Mouse (Mus musculus): ENCODE measurements around the gene Gm21304. TPM values are rescaled to one million over a fixed set of nuclear protein-coding genes. Genes with fewer than 3 reads are reported as not detected.

Gene Gm21304
- polyA plus RNA-seq, 1 experiment, result not detected

DNA sequence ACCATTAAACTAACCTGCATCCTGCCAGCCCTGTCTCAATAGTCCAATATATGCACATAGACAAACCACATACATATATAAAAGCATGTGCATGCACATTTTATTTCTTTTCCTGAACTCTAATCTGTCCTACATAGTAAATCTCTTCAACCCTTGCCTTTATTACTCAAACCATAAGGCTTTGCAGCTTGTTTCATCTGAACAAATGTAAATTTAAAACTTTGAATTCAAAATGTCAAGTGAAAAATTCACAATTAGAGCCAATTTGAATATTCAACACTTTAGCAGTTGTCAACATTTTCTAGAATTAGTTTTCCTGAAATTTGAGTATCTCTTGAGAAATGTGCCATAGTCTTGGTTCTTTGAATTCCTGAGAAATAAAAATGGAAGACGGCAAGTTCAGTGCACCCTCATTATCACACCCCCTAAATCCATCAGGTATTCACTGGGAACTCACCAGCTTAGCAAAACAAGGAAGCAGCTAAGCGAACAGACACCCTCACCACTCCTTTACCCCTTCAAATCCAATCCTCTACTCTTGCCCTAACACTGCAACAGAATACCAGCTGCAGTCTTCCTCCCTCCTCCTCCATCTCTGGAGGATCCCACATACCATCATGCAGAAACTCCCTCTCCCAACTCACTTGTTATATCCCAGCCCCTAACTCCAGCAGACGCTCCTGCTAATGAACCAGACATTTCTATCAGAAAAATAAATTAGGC, 42.1 kb downstream of the Gm21304 start:
- Histone ChIP-seq H3K4me1 (ENCODE audit: control insufficient read depth, insufficient read depth, insufficient read length, low read length) (no peaks in the 10 kb centered on the region), H3K27me3 (ENCODE audit: control insufficient read depth, insufficient read depth, low read length) (no peaks in the 10 kb centered on the region), H3K4me3 (ENCODE audit: low read depth, low read length) (no peak overlapping the region), H3K36me3 (ENCODE audit: control insufficient read depth, insufficient read depth, low read length) (no peaks in the 10 kb centered on the region), H3K27ac (ENCODE audit: insufficient read depth, low read depth, low read length) (no peak overlapping the region)
- no peak for TF ChIP-seq CTCF (IDR thresholded peaks at IDR 0.05; ENCODE audit: extremely low read depth, insufficient read length, insufficient replicate concordance, low read depth, low read length)
- no peak for TF ChIP-seq POLR2A (IDR thresholded peaks at IDR 0.05; ENCODE audit: low read depth, low read length)
- WGBS, result 78% methylated on average over 3 of the region's 3 CpGs

DNA sequence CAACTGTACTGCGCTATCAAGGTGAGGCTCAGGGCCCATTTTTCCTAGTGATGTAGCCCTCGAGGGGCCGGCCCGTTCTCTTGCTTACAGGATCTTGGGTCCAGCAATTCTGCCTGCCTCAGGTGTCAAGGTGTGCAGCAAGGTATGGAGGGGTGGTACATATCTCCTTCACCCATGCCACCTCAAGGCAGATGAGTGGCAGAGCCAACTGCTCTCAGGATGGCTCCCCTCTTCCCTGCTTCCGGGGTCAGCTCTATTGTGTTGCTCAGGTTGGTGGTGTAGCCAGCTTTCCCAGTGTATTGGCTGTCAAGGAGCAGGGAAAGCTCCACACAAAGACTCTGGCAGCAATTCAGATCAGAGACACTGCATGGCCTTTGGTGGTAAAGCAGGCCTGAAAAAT, 46.2 kb downstream of the Gm21304 start:
- H3K27ac ChIP-seq (ENCODE audit: insufficient read depth, low read depth, low read length), result no peak overlapping the region
- TF ChIP-seq POLR2A (IDR thresholded peaks at IDR 0.05; ENCODE audit: low read depth, low read length), result no peak
- TF ChIP-seq CTCF (IDR thresholded peaks at IDR 0.05; ENCODE audit: extremely low read depth, insufficient read length, insufficient replicate concordance, low read depth, low read length), result no peak
- 88% methylated on average over 5 of the region's 5 CpGs for WGBS
- no peak overlapping the region for H3K4me3 ChIP-seq (ENCODE audit: low read depth, low read length)
- H3K4me1 ChIP-seq (ENCODE audit: control insufficient read depth, insufficient read depth, insufficient read length, low read length), result no peaks in the 10 kb centered on the region
- no peaks in the 10 kb centered on the region for H3K36me3 ChIP-seq (ENCODE audit: control insufficient read depth, insufficient read depth, low read length)
- H3K27me3 ChIP-seq (ENCODE audit: control insufficient read depth, insufficient read depth, low read length), result no peaks in the 10 kb centered on the region

Other genes starting within 250 kb of the Gm21304 start
- gene Gm21293, start 25.5 kb upstream of the Gm21304 start, polyA plus RNA-seq (2012; rRNA removed), result not detected in 2 replicates
- not detected in 2 replicates for gene Gm6763, start 17.0 kb upstream of the Gm21304 start, polyA plus RNA-seq (2012; rRNA removed)
- gene Gm8764, start 8.5 kb upstream of the Gm21304 start, polyA plus RNA-seq (2012; rRNA removed), result not detected in 2 replicates
- gene Gm21312, start 8.5 kb downstream of the Gm21304 start, polyA plus RNA-seq (2012; rRNA removed), result not detected in 2 replicates
- gene Gm20765, start 17.0 kb downstream of the Gm21304 start, polyA plus RNA-seq (2012; rRNA removed), result not detected in 2 replicates
- not detected in 2 replicates for gene Gm4340, start 25.5 kb downstream of the Gm21304 start, polyA plus RNA-seq (2012; rRNA removed)

All from small intestine, adult 2 months (tissue).